Mouse (Mus musculus) midbrain, postnatal 0 days (tissue): Measurements from ENCODE around the gene Zfp661. TPM values are rescaled to one million over a fixed set of nuclear protein-coding genes. Genes with fewer than 3 reads are reported as not detected.

Source experiments
- ATAC-seq: fragments of 200-750 bp; cut with Nextera tagmentation; 2 replicates; pipeline ENCODE4 v1.8.0; 2017; ENCODE audit warnings: moderate number of reproducible peaks, mild to moderate bottlenecking, moderate TSS enrichment, moderate library complexity; ENCODE audit not compliant: low FRiP score
- DNase-seq: peaks from one replicate; pipeline ENCODE4 v3.0.0-alpha.2; 2015; ENCODE audit warnings: low spot score
- H3K27ac ChIP-seq: fragments of 300-500 bp; sonication (generic); 2 replicates; pipeline ENCODE4 v1.5.1; 2014; ENCODE audit warnings: low read depth, mild to moderate bottlenecking, low read length, mixed read lengths
- H3K27me3 ChIP-seq: fragments of 300-500 bp; sonication (generic); 2 replicates; pipeline ENCODE4 v1.6.1; 2014; ENCODE audit warnings: low read length, control low read depth, mixed read lengths; ENCODE audit not compliant: insufficient read depth
- H3K36me3 ChIP-seq: fragments of 300-500 bp; sonication (generic); 2 replicates; pipeline ENCODE4 v1.6.1; 2014; ENCODE audit warnings: low read length, control low read depth, mixed read lengths; ENCODE audit not compliant: insufficient read depth
- H3K4me1 ChIP-seq: fragments of 300-500 bp; sonication (generic); 2 replicates; pipeline ENCODE4 v1.6.1; 2014; ENCODE audit warnings: mild to moderate bottlenecking, control low read depth, antibody characterized with exemption, low read length, mixed read lengths; ENCODE audit not compliant: insufficient read depth
- H3K4me2 ChIP-seq: fragments of 300-500 bp; sonication (generic); 2 replicates; pipeline ENCODE4 v1.6.1; 2014; ENCODE audit warnings: low read depth, mild to moderate bottlenecking, low read length, mixed read lengths; ENCODE audit not compliant: poor library complexity, severe bottlenecking
- H3K4me3 ChIP-seq: fragments of 300-500 bp; sonication (generic); 2 replicates; pipeline ENCODE4 v1.5.1; 2014; ENCODE audit warnings: low read depth, mild to moderate bottlenecking, low read length, moderate library complexity
- H3K9ac ChIP-seq: fragments of 300-500 bp; sonication (generic); replicated peaks from 2 replicates; pipeline ENCODE4 v1.6.1; 2014; ENCODE audit warnings: mild to moderate bottlenecking, low read length, moderate library complexity, mixed read lengths; ENCODE audit not compliant: poor library complexity, severe bottlenecking
- H3K9me3 ChIP-seq: fragments of 300-500 bp; sonication (generic); 2 replicates; pipeline ENCODE4 v1.6.1; 2016; ENCODE audit warnings: low read length, control low read depth
- CTCF ChIP-seq: IDR thresholded peaks from 2 replicates; pipeline ENCODE4 v1.5.1; 2016; ENCODE audit warnings: antibody characterized with exemption, mild to moderate bottlenecking
- whole genome bisulfite sequencing: fragments of 180-500 bp; shearing (Covaris S2); extraction: QIAGEN DNeasy Blood & Tissue Kit; methylation state at CpG from one replicate; pipeline ENCODE4 v1.1.7; 2014; 5-methylcytosine and 5-hydroxymethylcytosine counted together
- polyA plus RNA-seq: library from polyadenylated mRNA; unstranded; fragments of >200 nt; fragmentation: Nextera tagmentation; extraction: Ambion mirVana; gene quantifications from 2 replicates; pipeline ENCODE4 v1.2.1, GENCODE M21; 2015
- total RNA-seq: library from RNA; depleted of rRNA; stranded (reverse); fragments of >200 nt; gene quantifications from 2 replicates; pipeline ENCODE4 v1.2.3, GENCODE M21; 2014; rRNA removed

The Zfp661 gene
- total RNA-seq (6.8 and 7.0 TPM in 2 replicates), polyA plus RNA-seq (3.7 and 4.1 TPM in 2 replicates)

GRCm38 (mm10) chr2:127586694-127587513 lies at the start of gene Zfp661, which contains the start of gene Mrps5:
Zfp661 (minus strand) TSS chr2:127587094.
Mrps5 (plus strand) TSS chr2:127587222.
- peaks cover 11% of the 10 kb centered on the region; the same call in 1 of the 2 replicates for H3K4me1 ChIP-seq
- ATAC-seq (peak; percentile 87), DNase-seq (peak; percentile 79)
- H3K27me3 ChIP-seq, result no peaks in the 10 kb centered on the region
- H3K27ac ChIP-seq, result peak within 1 kb of the TSS; percentile 94
- no peak for TF ChIP-seq CTCF
- 5% methylated on average over 39 of the region's 39 CpGs for WGBS
- no peaks in the 10 kb centered on the region for H3K9me3 ChIP-seq
- peak within 1 kb of the TSS; percentile 93 for H3K4me3 ChIP-seq
- H3K4me2 ChIP-seq, result peak within 1 kb of the TSS; percentile 74
- H3K9ac ChIP-seq, result peak within 1 kb of the TSS; percentile 89
- H3K36me3 ChIP-seq, result no peaks in the 10 kb centered on the region

GRCm38 (mm10) chr2:127635581-127635980 lies 48.7 kb upstream of the Zfp661 start:
- no peaks in the 10 kb centered on the region for H3K36me3 ChIP-seq
- ATAC-seq (no peak), DNase-seq (no peak)
- H3K27me3 ChIP-seq, result 0 out of 2 replicates have a peak, but pooled peaks cover 2% of the 10 kb centered on the region
- H3K27ac ChIP-seq, result no peak overlapping the region
- H3K9me3 ChIP-seq, result no peaks in the 10 kb centered on the region
- no peak overlapping the region for H3K4me2 ChIP-seq
- no peak overlapping the region for H3K4me3 ChIP-seq
- TF ChIP-seq CTCF, result no peak
- WGBS, result 75% methylated on average over 6 of the region's 6 CpGs
- H3K9ac ChIP-seq, result no peak overlapping the region
- no peaks in the 10 kb centered on the region for H3K4me1 ChIP-seq

GRCm38 (mm10) chr2:127632601-127633000 lies 45.7 kb upstream of the Zfp661 start:
- Histone ChIP-seq H3K27ac (no peak overlapping the region), H3K9me3 (no peaks in the 10 kb centered on the region), H3K27me3 (0 out of 2 replicates have a peak, but pooled peaks cover 2% of the 10 kb centered on the region), H3K9ac (no peak overlapping the region), H3K4me3 (no peak overlapping the region), H3K4me2 (no peak overlapping the region), H3K4me1 (no peaks in the 10 kb centered on the region), H3K36me3 (no peaks in the 10 kb centered on the region)
- TF ChIP-seq CTCF, result no peak
- 70% methylated on average over 2 of the region's 2 CpGs for WGBS
- DNase-seq, result no peak
- ATAC-seq, result no peak

GRCm38 (mm10) chr2:127627990-127628570 lies 41.2 kb upstream of the Zfp661 start:
- H3K9me3 ChIP-seq, result no peaks in the 10 kb centered on the region
- TF ChIP-seq CTCF, result no peak
- DNase-seq (peak; percentile 68), ATAC-seq (no peak; the same call in 1 of the 2 replicates)
- H3K4me2 ChIP-seq, result no peak overlapping the region
- no peaks in the 10 kb centered on the region for H3K36me3 ChIP-seq
- 0 out of 2 replicates have a peak, but pooled peaks cover 2% of the 10 kb centered on the region for H3K27me3 ChIP-seq
- 65% methylated on average over 6 of the region's 6 CpGs for WGBS
- H3K9ac ChIP-seq, result no peak overlapping the region
- H3K27ac ChIP-seq, result no peak overlapping the region
- H3K4me1 ChIP-seq, result no peaks in the 10 kb centered on the region
- no peak overlapping the region for H3K4me3 ChIP-seq

GRCm38 (mm10) chr2:127627354-127627753 lies 40.5 kb upstream of the Zfp661 start:
- Histone ChIP-seq H3K4me2 (no peak overlapping the region), H3K27ac (no peak overlapping the region), H3K27me3 (0 out of 2 replicates have a peak, but pooled peaks cover under 1% of the 10 kb centered on the region), H3K4me3 (no peak overlapping the region), H3K4me1 (no peaks in the 10 kb centered on the region), H3K9ac (no peak overlapping the region), H3K36me3 (no peaks in the 10 kb centered on the region), H3K9me3 (no peaks in the 10 kb centered on the region)
- no peak for ATAC-seq
- DNase-seq, result peak; percentile 6
- TF ChIP-seq CTCF, result no peak
- WGBS, result 50% methylated on average over 6 of the region's 6 CpGs

GRCm38 (mm10) chr2:127625659-127626058 lies 38.8 kb upstream of the Zfp661 start:
- Histone ChIP-seq H3K36me3 (no peaks in the 10 kb centered on the region), H3K4me1 (no peaks in the 10 kb centered on the region), H3K9me3 (no peaks in the 10 kb centered on the region), H3K27ac (no peak overlapping the region), H3K9ac (no peak overlapping the region), H3K4me3 (no peak overlapping the region), H3K4me2 (no peak overlapping the region), H3K27me3 (no peaks in the 10 kb centered on the region)
- 65% methylated on average over 5 of the region's 5 CpGs for WGBS
- ATAC-seq (no peak), DNase-seq (no peak)
- TF ChIP-seq CTCF, result no peak
